Comparison of ENCODE assay signal across 9 mouse cellular contexts in genomic region chr7:72543946-72544345, GRCm38 (mm10).
DNase-seq lines count a peak whose midpoint lies in the region; ATAC-seq lines count a peak whose summit lies in the region.
"Had no signal": no experiment of that assay in that cellular context is flagged by ENCODE, and none has a peak within 500 bp of the region (broad histone marks: within the 10 kb centered on the region; RNA-seq: fewer than 3 reads in every experiment).

No protein-coding gene starts in this region.

- no peak overlapping the region for H3K9ac ChIP-seq in hindbrain, embryonic 11.5 days (ENCODE audit: low read depth, low read length)
- H3K9ac ChIP-seq in hindbrain, embryonic 16.5 days (ENCODE audit: low read depth, low read length), result no peak overlapping the region
- H3K9ac ChIP-seq: liver, embryonic 15.5 days had no signal

- WGBS in hindbrain, embryonic 11.5 days, result 52% methylated on average over 4 of the region's 4 CpGs
- 20% methylated on average over 4 of the region's 4 CpGs for WGBS in hindbrain, embryonic 16.5 days

- peaks cover 4% of the 10 kb centered on the region; the same call in 1 of the 2 replicates for H3K4me1 ChIP-seq in hindbrain, embryonic 11.5 days (replicated peaks; ENCODE audit: control insufficient read depth, insufficient read depth, low read length)
- H3K4me1 ChIP-seq in hindbrain, embryonic 16.5 days (ENCODE audit: control insufficient read depth, insufficient read depth, low read depth, low read length), result peaks cover 6% of the 10 kb centered on the region
- H3K4me1 ChIP-seq: liver, embryonic 15.5 days had no signal

- no peak for ATAC-seq in hindbrain, embryonic 11.5 days (ENCODE audit: low FRiP score)
- no peak for ATAC-seq in hindbrain, embryonic 16.5 days
- ATAC-seq in monocyte, adult 5-6 weeks (replicated peaks; ENCODE audit: insufficient number of reproducible peaks, low FRiP score, low TSS enrichment, poor library complexity, severe bottlenecking), result no peak

- H3K4me2 ChIP-seq in hindbrain, embryonic 11.5 days (replicated peaks; ENCODE audit: low read depth, low read length), result no peak overlapping the region
- H3K4me2 ChIP-seq in hindbrain, embryonic 16.5 days (ENCODE audit: low read length), result no peak overlapping the region
- H3K4me2 ChIP-seq: liver, embryonic 15.5 days had no signal

- H3K4me3 ChIP-seq in hindbrain, embryonic 11.5 days (ENCODE audit: low read depth, low read length), result no peak overlapping the region
- no peak overlapping the region for H3K4me3 ChIP-seq in hindbrain, embryonic 16.5 days (ENCODE audit: low read length)
- H3K4me3 ChIP-seq: liver, embryonic 15.5 days had no signal

- H3K36me3 ChIP-seq in hindbrain, embryonic 11.5 days (ENCODE audit: control insufficient read depth, insufficient read depth, low read length), result no peaks in the 10 kb centered on the region
- H3K36me3 ChIP-seq in hindbrain, embryonic 16.5 days (ENCODE audit: control insufficient read depth, insufficient read depth, low read length), result no peaks in the 10 kb centered on the region
- H3K36me3 ChIP-seq: liver, embryonic 15.5 days had no signal

- no peaks in the 10 kb centered on the region for H3K9me3 ChIP-seq in hindbrain, embryonic 11.5 days (ENCODE audit: control insufficient read depth, low read length)
- H3K9me3 ChIP-seq in hindbrain, embryonic 16.5 days (ENCODE audit: control insufficient read depth, low read length), result peaks cover 3% of the 10 kb centered on the region; the same call in 1 of the 2 replicates
- H3K9me3 ChIP-seq: liver, embryonic 15.5 days had no signal

- no peak overlapping the region for H3K27ac ChIP-seq in hindbrain, embryonic 11.5 days (ENCODE audit: low read depth, low read length)
- H3K27ac ChIP-seq in hindbrain, embryonic 16.5 days (ENCODE audit: low read depth, low read length), result no peak overlapping the region
- H3K27ac ChIP-seq: liver, embryonic 15.5 days had no signal

- peak; percentile 32 for DNase-seq in hindbrain, embryonic 11.5 days (ENCODE audit: low spot score)
- DNase-seq in Muller cell, postnatal 12 days (ENCODE audit: inconsistent ontology term), result peak; percentile 39
- DNase-seq in adrenal gland, postnatal 14 days, result peak; percentile 16
- DNase-seq in kidney, postnatal 14 days, result peak; percentile 72
- DNase-seq in thymus, postnatal 36 days, result no peak
- no peak for DNase-seq in left cerebral cortex, adult 18-20 months (ENCODE audit: low spot score in 2 of 2)

- no peaks in the 10 kb centered on the region for H3K27me3 ChIP-seq in hindbrain, embryonic 11.5 days (ENCODE audit: control insufficient read depth, insufficient read depth, low read length)
- no peaks in the 10 kb centered on the region for H3K27me3 ChIP-seq in hindbrain, embryonic 16.5 days (replicated peaks; ENCODE audit: control insufficient read depth, insufficient read depth, low read length)
- H3K27me3 ChIP-seq: liver, embryonic 15.5 days had no signal

Comparison
In these comparisons a context has a peak if more than half of its experiments do, and no peak if none do; other contexts are left out.
1. DNase-seq: peak in hindbrain, embryonic 11.5 days (single experiment), Muller cell, postnatal 12 days (single experiment), adrenal gland, postnatal 14 days (single experiment) and kidney, postnatal 14 days (single experiment); none in thymus, postnatal 36 days (0 of 2) and left cerebral cortex, adult 18-20 months (0 of 2).